Mouse (Mus musculus) embryo, embryonic 11 days (tissue): ENCODE measurements around the gene Lgi2.

Source experiments
- DNase-seq: peaks from one replicate; pipeline ENCODE4 v3.0.0-alpha.2; 2015

The Lgi2 gene

DNA sequence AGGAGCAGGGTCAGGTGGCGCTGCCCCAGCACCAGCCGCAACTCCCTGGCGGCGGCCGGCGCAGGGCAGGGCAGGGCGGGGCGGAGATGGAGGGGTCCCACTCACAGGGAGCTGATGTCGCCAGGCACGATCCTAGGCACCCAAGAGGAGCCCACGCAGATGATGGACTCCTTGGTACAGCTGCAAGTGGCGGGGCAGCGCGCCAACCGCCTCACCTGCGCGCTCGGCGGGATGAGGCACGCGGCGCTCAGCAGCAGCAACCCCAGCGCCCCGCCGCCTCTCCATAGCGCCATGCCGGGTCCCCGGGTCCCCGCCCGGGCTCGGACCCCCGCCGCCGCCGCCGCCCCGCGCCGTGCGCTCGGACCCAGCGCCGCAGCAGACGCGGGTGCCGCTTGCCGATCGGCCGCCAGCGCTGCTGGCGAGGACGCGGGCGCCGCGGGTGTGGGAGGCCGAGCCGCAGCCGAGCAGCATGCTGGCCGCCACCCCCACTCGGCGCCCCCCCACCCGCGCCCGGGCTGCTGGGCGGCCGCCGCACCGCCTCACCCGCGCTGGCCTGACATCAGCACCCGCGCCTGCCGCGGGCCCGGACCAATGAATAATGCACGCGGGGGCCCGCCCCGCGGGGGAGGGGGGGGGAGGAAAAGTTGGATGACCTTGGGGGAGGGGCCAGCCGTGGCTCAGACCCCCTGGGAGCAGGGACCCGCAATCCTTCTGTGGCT, at the start of gene Lgi2:
Lgi2 (minus strand) TSS at position 650 of the 719 bp plus-strand sequence.
- DNase-seq = peak; percentile 76

DNA sequence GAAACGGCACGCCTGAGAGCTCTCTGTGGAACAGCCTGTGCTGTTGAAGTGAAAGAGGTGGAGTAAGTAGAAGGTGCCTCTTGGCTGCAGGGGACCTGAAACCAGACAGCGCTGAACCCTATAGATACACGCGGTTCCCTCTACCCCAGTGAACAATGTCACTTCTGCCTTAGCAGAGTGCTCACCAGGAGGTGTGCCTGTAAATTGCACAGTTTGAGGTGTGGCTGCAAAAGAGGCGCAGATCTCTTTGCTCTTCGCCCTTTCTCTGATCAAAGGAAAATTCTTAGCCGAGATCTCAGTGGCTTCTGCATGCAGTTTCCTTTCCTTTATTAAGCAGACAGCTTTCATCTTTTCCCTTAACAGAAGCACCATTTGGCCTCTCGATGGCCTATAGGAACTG, 49.2 kb upstream of the Lgi2 start:
- no peak for DNase-seq

GRCm38 (mm10) chr5:52614686-52615085, 48.4 kb upstream of the Lgi2 start:
- DNase-seq = no peak

GRCm38 (mm10) chr5:52612776-52613175, 46.5 kb upstream of the Lgi2 start:
- DNase-seq = no peak

- DNase-seq = no peak
Measured at GRCm38 (mm10) chr5:52611315-52611895, 45.1 kb upstream of the Lgi2 start.

DNA sequence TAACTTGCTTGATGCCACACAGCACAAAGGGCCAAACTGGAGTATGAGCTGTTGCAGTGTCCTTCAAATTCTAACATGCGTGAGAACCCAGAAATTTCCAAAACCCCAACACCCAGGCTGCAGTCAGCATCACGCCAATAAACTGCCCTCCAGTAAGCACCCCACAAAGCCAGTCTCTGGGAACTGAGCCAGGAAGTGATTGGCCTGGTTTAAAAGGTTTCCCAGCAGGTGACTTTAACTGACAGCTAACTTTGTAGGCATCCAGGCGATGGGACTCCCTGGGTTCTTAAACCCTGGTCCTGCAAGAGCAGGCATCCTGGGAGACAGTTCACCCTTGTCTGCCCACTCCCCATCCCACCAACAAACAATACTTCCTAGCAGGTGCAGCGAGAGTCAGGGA, 44.0 kb upstream of the Lgi2 start:
- DNase-seq = no peak

- DNase-seq = no peak
Measured at GRCm38 (mm10) chr5:52609672-52610071, 43.4 kb upstream of the Lgi2 start.

GRCm38 (mm10) chr5:52604582-52605041, 38.4 kb upstream of the Lgi2 start:
- DNase-seq = peak; percentile 5

DNA sequence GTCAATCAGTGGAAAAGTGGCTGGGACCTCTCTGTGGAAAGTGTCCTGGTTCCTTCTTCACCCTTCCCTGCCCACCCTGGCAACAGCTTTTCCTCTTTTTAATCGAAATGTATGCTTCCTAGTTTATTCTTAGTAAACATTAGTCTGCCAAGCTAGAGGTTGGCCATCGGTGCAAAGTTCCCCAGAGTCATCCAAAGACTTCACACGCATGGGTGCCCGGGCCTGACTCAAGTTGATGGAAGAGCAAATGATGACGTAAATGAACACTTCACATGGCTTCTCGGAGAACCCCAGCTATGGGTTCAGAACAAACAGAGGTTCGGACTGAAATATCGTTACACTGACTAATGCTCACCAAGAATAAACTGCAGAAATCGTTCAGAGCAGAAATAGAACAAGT, 24.4 kb upstream of the Lgi2 start:
- no peak for DNase-seq

DNA sequence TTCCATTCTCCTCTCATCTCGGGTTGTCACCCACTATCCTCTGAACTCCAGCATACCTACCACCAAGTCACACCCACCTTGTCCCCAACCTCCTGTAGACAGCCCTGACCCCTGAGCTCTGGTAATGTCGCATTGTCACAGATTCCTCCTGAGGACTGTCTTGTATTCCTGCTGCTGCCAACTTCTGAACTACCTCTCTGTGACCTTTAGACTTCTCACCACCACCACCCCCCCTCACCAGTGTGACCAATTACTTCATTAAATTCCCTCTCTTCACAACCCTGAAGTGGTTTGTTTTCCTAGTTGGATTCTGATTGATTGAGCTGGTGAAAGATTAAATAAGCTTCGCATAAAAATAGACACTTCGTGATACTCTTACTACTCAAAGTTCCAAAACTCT, 22.4 kb upstream of the Lgi2 start:
- no peak for DNase-seq

GRCm38 (mm10) chr5:52587291-52587733, 21.1 kb upstream of the Lgi2 start:
- DNase-seq = no peak

GRCm38 (mm10) chr5:52572572-52572971, 6.3 kb upstream of the Lgi2 start:
- DNase-seq = no peak

DNA sequence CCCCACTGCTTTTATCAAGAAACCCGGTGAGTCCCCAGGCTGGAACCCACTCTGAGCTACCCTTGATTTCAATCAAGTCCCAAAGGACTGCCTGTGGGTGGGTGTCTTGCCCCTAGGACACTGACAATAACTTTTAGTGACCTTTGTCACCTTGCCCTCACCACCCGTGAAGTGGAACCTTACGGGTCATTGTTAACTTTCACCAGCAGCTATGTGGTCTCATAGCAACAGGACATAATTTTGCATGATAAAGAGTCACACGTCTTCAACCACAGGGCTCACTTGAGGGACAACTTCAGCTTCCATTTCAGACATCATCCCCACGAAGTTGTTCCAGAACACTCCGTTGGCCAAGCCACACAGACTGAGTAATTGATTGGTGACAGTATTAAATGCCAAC, 4.5 kb upstream of the Lgi2 start:
- no peak for DNase-seq

DNA sequence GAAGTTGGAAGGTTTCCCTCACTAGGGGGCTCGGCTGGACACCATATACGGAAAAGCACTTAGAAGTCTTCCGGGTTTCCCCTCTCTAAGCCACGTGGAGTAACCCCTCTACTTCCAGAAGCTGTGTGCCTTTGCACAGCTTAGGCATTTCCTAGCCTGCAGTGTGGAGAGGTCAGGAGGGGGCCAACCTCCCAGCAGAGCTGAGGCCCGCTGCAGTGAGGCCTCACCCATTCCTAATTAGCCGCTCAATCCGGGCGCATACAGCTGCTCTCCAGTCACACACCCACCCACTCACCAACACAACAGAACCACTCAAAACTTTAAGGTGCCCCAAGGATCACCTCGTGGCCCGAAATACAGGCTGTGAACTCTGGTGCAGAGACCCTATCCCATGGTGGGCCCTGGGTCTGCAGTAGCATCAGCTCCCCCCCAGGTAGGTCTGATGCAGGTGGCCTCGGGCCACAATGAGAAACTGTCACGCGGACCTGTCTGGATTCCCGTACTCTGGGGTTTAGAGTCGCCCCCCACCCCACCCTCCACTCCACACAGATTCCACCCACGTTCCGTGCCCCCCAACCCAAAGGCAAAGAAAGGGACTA, 949 bp downstream of the Lgi2 start:
- peak; percentile 37 for DNase-seq

GRCm38 (mm10) chr5:52564351-52564750, 1.9 kb downstream of the Lgi2 start:
- no peak for DNase-seq

- DNase-seq = no peak
Measured at GRCm38 (mm10) chr5:52560240-52560639, 6.0 kb downstream of the Lgi2 start.

DNA sequence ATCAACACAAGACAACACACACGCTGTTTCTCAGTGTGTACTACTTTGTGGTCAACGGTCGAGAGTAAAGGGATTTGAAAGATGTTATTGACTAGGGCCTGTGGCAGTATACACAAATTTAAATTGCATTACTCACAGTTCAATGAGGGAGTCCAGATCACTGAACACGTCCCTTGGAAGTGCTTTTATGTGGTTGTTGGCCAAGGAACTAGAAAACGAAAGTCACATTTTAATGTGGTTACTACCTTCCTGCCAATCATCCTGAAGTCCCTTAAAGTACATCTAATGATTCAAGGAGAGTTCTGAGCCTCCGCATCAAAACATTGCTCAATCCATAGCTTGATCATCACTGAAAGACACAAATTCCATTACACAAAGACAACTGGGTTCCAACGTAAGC, 10.7 kb downstream of the Lgi2 start:
- no peak for DNase-seq

- no peak for DNase-seq
Measured at GRCm38 (mm10) chr5:52551318-52551632, 15.0 kb downstream of the Lgi2 start.

GRCm38 (mm10) chr5:52550613-52551317, 15.5 kb downstream of the Lgi2 start:
- no peak for DNase-seq

GRCm38 (mm10) chr5:52546950-52547349, 19.3 kb downstream of the Lgi2 start:
- DNase-seq = peak; percentile 18

- DNase-seq = no peak
Measured at GRCm38 (mm10) chr5:52543770-52544169, 22.5 kb downstream of the Lgi2 start.

- no peak for DNase-seq
Measured at GRCm38 (mm10) chr5:52540186-52540585, 26.1 kb downstream of the Lgi2 start.

DNA sequence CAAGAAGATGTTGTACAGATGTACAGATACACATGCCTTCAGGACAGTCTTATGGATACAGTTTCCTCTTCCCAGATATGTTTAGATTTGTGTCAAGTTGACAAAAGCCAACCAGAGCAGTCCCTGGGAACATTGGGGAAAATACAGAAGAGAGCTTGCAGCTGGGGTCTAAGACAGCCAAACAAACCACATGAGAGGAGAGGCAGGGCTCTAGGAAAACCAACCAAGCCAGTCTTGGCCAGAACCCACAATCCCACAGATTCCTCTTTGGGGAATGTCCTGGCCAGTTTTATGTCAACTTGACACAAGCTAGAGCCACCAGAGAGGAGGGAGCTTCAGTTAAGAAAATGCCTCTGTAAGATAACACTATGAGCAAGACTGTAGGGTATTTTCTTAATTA, 26.8 kb downstream of the Lgi2 start:
- no peak for DNase-seq

GRCm38 (mm10) chr5:52537024-52537423, 29.2 kb downstream of the Lgi2 start:
- DNase-seq = no peak
